Mouse (Mus musculus) CD8-positive naive resting alpha-beta T cell, adult 2 months (primary cell): ENCODE results near the gene Gm10142.
"Not testable (repeated sequence)": the region's sequence is repeated elsewhere in the genome, so short reads cannot be mapped to it uniquely, and the experiment has no call there.

Experiments used
- DNase-seq, 2 experiments: peaks; one replicate each; pipeline ENCODE4 v3.0.0; 2022; ENCODE audit warnings: low read depth in 2 of 2, low spot score in 2 of 2

Gene Gm10142

GRCm38 (mm10) chr10:77735928-77736327 is 20.3 kb downstream of the Gm10142 start:
- no peak for DNase-seq

GRCm38 (mm10) chr10:77738929-77739328 is 23.3 kb downstream of the Gm10142 start:
- DNase-seq, result no peak

- not testable (repeated sequence) for DNase-seq
Observed at GRCm38 (mm10) chr10:77741924-77742688, 26.5 kb downstream of the Gm10142 start, which contains the start of gene Gm18596. TSS of gene Gm18596 (minus strand) at chr10:77742638.

GRCm38 (mm10) chr10:77750686-77751085 is 35.1 kb downstream of the Gm10142 start:
- not testable (repeated sequence) for DNase-seq

GRCm38 (mm10) chr10:77751254-77751653 is 35.6 kb downstream of the Gm10142 start, which contains the start of gene Gm9736:
TSS of gene Gm9736 (minus strand) at chr10:77751354.
- not testable (repeated sequence) for DNase-seq

- not testable (repeated sequence) for DNase-seq
Observed at GRCm38 (mm10) chr10:77752312-77752711, 36.7 kb downstream of the Gm10142 start.

- DNase-seq, result no peak
Observed at GRCm38 (mm10) chr10:77753448-77753847, 37.8 kb downstream of the Gm10142 start.

- DNase-seq, result not testable (repeated sequence)
Observed at GRCm38 (mm10) chr10:77759582-77759981, 44.0 kb downstream of the Gm10142 start, which contains the start of gene Gm3233. TSS of gene Gm3233 (minus strand) at chr10:77759682.
